Mouse (Mus musculus) induced T-regulatory cell, adult 2 months (primary cell): Measurements from ENCODE around the gene Pycr2.
A peak's percentile ranks its signal among the peaks of the same experiment; 100 is the strongest.
"Not testable (repeated sequence)": the region's sequence is repeated elsewhere in the genome, so short reads cannot be mapped to it uniquely, and the experiment has no call there.

ENCODE experiments used
- DNase-seq: peaks from one replicate; pipeline ENCODE4 v3.0.0-alpha.2; 2012; ENCODE audit warnings: low read depth

Pycr2 gene

DNA sequence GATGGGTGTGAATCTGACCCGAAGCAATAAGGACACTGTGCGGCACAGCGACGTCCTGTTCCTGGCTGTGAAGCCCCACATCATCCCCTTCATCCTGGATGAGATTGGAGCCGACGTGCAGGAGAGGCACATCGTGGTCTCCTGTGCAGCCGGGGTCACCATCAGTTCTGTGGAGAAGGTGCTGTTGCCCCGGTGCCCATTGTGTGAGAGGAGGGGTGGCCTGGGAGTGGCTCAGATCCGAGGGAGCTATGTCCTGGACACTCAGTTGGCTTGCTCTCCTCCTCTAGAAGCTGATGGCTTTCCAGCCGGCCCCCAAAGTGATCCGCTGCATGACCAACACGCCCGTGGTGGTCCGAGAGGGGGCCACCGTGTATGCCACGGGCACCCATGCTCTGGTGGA, 1.8 kb downstream of the Pycr2 start:
- DNase-seq = no peak

DNA sequence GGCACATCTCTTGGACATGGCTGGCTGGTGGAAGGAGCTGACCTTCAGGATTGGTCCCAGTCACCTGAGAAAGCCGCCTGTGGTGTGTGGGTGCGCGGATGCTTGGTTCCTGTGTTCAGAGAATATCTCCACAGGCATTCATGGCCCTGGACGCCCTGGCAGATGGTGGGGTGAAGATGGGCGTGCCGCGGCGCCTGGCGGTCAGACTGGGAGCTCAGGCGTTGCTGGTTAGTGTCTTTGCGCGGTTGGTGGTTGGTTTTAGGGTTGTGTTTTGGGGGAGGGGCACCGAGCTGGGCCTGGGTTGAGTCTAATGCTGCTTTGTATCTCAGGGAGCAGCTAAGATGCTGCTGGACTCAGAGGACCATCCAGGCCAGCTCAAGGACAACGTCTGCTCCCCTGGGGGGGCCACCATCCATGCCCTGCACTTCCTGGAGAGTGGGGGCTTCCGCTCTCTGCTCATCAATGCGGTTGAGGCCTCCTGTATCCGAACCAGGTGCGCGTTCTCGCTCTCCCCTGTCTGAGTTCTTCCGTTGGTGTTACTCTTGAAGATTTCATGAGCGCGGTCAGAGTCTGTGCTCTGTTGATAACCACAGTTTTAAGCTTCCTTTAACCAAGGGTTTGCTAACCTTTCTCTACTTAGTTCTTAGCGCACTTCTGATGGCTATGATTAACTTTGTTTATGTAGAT, 2.5 kb downstream of the Pycr2 start:
- peak; percentile 48 for DNase-seq

DNA sequence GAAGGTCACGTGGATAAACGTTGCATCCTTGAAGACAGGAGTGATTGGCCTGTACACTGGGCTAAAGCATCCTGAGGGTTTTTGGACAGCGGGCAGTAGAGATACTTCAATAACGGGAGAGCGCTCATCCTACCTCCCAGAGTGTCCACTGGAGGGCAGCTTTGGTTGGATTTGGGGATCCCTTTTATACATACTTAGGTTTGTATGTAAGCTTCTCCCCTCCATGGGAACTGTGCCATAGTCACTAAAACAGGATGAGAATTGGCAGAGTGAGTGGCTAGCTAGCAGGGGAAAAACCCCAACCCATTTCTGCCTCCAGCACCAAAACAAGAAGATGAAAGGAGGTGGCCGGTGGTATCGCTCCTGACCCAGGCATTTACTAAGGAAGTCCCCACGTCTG, 7.0 kb downstream of the Pycr2 start:
- peak; percentile 48 for DNase-seq

DNA sequence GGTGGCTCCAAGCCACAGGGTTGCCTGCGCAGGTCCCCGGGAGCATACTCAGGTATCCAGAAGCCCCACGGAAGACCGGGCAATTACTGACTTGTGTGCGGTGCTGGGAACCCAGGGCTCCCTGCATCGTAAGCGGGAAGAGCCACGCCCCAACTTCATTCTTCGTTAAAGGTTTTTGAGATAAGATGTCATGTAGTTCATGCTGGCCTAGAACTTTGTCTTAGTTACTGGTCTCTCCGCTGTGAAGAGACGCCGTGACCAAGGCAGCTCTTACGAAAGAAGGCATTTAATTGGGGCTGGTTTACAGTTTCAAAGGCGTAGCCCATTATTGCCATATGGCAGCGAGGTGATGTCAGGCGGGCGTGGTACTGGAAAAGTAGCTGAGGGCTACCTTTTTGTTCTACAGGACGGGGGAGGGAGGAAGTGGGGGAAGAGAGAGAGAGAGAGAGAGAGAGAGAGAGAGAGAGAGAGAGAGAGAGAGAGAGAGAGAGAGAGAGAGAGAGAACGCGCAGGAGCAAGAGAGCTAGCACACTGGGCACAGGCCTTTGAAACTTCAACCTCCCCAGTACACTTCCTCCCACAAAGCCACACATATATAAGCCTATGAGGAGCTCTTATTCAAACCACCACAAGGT, 7.7 kb downstream of the Pycr2 start:
- DNase-seq = peak; percentile 83

DNA sequence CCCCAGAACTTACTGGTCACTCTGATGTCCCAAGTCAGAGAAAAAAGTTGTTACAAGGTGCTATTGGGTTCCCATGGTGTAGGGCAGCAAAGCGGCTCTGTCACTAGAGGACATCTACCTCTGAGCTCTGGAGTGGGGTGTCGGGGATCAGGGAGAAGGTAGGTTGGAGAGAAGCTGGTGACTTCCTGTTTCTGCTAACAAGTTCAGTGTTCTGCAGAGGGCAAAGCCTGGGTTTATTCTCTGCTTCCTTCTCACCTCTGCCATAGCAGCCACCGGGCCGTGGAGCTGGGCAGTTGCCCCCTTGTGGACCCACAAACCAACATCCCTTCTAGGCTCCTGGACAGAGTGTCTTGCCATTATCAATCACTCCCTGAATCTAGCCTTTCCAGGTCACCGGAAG, 8.7 kb downstream of the Pycr2 start:
- peak; percentile 57 for DNase-seq

DNA sequence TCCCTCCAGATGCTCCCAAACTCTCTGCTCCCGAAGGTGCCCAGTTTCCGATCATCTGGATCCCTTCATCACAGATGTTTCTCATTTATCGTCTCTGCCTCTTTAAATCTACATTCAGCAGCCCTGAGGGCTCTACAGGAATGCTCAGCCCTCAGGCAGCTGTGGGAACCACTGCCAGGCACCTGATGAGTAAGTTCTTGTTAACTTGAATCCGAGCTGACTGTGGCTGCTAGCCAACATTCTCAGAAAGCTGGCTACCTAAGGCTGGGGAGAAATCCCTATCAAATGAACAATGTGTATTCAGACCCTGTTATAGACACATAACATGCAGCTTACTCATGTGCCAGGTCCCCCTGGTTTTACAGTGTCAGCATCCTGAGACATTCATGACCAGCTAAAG, 9.7 kb downstream of the Pycr2 start:
- DNase-seq = no peak

DNA sequence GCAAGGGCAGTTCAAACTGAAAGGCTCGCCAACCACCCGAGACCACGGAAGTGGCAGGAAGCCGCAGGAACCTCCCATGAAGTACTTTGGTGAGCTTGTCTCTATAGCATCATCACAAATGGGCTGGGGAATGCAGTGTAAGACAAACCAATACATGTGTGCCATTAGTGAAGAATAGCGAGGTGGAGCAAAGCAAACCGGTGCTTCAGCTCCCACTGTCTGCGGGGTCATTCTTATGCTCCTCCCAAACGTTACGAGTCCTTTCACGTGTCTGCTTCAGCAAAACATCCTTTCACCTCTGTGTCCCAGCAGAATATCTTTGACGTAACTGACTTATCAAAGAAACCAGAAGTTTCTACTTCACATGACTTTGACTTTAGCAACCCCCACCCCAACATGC, 12.3 kb downstream of the Pycr2 start:
- peak; percentile 85 for DNase-seq

DNA sequence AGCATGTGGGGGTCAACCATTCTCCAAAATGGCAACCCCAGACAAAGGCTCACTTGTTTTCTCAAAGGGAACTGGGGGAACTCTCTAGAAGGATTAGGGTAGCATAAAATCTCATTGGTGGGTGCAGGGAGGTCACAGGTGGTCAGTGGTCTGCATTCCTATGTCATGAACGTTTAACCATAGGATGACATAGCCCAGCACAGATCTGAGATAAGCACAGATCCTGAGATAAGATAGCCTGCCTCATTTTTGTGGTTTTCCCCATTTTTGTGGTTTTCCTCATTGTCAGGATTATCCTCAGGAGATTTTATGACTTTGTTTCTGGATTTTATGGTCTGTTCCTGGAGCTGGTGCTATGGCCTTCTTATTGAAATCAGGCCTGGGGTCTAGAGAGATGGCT, 13.0 kb downstream of the Pycr2 start:
- no peak for DNase-seq

DNA sequence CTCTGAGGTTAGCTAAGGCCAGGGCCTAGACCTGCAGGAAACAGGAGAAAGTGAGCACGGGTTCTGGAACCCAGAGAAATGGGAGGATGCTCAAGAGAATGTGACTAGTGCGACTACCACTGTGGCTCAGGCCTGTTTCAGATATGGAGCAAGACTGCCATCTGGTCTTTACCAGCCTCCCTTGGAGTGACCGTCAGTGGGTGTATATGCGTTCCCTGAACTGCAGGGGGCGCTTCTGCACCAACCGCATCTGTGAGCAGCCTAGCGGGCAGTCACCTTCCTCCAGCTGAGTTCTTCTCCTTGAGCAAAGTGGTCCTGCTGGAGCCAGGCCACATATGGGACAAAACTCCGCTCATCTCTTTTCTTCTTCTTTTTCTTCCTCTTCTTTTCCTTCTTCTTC, 15.6 kb downstream of the Pycr2 start:
- DNase-seq = peak; percentile 61

DNA sequence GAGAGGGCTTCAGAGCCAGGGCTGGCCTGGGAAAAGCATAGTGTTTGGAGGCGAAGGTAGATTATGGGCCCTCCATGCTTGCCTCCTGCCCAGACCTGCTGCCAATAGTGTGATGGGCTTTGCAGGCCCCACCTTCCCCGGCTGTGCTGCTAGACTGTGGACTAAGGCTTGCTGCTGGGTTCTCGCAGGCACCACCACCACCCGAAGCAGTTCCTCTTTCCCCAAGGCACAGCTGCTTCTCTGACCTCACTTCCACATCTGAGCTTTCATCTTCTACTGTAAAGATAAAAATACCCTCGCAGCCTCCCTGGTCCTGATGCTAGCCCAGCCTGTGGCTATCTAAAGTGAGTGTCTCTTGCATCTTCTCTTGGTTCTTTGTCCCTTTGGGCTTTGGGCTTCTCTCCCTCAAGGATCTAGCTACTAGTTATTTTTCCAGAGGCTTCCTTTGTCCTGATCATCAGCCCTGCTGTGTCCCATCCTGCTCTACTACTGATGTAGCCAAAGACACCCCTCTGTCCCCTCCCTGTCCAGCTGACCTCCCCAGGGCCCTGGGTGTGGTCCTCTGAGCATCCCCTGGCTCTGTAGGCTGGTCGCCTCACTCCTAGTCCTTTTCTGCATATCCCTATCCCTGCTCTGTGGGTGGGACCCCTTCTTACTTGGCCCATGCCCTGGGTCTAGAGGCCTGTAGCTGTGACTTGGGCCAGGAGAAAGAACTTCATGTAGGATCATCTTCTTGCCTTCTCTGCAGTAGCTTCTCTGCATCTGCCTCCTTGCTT, 18.4 kb downstream of the Pycr2 start:
- peak; percentile 43 for DNase-seq

DNA sequence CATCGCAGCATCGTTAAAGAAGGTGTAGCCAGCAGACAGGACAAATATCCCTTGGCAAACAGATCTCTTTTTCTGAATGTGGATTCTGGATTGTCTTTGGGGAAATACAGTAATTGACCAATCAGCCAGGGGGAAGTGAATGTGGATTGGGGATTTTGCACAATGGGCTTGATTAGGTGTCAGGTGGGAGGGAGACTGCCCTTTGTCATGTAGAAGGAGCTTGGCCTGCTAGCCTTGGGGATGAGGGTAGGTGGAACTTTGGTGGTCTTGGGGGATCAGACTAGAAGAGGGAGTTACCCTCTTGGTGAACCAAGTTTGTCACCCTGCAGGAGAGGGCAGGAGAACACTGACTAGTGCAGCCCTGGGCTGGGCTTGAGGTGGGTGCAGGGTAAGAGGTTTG, 20.6 kb downstream of the Pycr2 start:
- no peak for DNase-seq

DNA sequence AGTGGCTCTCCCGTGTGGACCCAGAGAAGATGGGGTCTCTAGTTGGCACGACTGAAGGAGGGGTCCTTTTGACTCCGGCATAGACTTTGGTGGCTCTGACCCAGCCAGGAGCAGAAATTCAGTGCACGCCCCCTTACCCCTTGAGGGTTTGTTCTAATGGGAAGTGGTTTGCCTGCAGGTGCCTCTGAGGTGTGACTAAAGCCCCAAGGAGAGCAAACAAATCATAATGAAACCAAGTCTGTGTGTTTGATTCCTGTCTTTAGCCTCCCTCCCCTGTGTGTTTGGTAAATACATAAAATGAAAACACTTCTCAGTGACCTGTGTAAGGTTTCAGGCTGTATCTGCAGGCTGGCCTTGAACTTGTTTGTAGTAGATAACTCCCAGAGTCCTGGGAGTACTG, 22.2 kb downstream of the Pycr2 start:
- DNase-seq = peak; percentile 76

DNA sequence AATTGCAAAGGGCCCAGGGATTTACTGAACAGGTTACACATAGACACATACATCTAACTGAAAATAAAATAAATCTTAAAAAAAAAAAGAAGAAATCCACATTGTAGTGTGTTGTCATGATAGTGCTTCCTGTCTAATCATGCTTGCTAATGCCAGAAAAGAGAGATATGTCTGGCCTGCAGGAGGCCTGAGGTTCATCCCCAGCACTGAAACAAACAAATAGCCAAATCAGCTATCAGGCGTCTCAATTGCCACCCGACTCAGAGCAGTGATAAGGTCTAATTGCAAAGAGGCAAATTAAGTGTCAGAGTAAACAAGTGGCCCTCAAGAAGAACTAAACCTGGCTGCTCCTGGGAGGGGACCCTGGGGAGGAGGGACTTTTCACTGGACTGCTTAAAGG, 25.5 kb downstream of the Pycr2 start:
- no peak for DNase-seq

DNA sequence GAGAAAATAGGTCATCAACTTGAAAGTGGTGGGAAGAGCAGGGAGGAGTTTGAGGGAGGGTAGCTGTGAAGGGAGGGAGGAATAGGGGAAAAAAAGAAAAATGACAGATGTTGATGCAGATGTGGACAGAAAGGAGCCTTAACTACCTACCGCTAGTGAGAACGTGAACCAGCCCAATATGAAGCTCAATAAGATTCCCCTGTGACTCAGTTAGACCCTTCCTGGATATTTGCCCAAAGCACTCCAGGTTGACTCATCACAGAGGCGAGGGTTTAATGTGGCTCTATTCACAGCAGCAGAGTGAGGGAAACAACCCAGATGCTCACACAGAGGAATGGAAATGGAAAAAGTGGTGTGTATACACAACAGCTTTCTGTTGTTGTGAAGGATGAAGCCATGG, 27.0 kb downstream of the Pycr2 start:
- DNase-seq = no peak

DNA sequence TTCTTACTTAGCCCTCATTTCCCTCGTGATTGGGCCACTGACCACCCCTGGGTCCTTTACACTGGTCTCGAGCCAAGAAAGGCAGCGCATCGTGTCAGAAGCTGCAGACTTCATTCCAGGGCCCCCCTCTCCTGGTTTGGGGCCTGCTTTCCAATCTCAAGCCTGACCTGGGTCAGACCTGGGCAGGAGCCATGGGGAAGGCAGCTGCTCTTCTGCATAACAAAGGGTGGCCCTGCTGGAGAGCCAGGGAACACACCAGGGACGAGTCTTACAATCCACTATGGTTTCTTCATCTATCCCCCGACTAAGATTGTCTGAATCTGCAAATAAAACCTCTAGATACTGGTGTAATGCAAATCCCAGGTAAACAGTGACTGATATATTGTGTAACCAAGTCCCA, 29.6 kb downstream of the Pycr2 start:
- DNase-seq = no peak

DNA sequence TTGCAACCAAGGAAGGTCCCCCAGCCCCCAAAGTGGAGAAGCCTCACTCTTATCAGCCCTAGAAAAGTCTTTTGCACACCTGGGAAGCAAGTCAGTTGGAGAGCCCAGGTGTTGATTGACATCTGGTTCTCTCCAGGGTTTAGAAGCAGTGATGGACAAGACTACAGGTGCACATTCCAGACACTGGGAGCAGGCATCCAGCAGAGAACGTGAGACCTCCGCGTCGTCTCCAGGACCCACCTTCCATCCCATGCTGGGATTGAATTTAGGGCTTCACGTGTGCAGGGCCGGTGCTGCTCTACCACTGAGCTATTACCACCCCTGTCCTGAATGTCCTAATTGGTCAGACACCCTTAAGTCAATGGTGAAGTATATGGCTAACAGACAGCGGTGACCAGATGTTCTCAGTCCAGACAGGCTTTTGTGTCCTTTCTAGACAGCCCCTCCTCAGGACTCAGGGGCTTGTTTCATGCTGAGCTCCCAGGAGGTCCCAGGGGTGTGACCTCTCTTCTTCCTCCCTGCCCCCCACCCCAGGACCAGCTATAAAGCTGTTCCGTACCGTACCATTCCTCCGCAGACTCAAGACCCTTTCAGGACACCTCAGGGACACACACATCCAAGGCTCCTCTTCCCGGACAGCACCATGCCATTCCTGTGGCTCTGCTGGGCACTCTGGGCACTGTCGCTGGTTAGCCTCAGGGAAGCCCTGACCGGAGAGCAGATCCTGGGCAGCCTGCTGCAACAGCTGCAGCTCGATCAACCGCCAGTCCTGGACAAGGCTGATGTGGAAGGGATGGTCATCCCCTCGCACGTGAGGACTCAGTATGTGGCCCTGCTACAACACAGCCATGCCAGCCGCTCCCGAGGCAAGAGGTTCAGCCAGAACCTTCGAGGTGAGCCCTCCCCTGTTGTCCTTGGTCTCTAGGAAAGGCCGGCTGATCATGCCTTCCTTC, 30.6 kb downstream of the Pycr2 start, which contains the start of gene Lefty1:
Gene Lefty1 (plus strand): TSS at position 556 of the 953 bp plus-strand sequence.
- no peak for DNase-seq

DNA sequence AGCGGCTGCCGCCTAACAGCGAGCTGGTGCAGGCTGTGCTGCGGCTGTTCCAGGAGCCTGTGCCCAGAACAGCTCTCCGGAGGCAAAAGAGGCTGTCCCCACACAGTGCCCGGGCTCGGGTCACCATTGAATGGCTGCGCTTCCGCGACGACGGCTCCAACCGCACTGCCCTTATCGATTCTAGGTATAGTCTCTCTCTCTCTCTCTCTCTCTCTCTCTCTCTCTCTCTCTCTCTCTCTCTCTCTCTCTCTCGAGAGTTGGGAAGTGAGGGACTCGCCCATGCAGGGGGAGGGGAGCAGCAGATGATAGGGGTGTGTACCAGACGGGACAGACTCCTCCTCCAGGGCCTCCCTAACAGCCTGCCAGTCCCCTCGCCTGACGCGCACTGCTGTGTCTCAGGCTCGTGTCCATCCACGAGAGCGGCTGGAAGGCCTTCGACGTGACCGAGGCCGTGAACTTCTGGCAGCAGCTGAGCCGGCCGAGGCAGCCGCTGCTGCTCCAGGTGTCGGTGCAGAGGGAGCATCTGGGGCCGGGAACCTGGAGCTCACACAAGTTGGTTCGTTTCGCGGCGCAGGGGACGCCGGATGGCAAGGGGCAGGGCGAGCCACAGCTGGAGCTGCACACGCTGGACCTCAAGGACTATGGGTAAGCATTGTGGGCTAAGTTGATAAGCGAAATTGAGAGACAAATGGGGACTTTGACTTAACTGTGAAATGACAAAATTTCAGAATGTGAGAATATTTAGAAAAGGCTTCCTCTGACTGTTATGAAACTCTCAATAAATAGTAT, 32.7 kb downstream of the Pycr2 start:
- DNase-seq = peak; percentile 60

DNA sequence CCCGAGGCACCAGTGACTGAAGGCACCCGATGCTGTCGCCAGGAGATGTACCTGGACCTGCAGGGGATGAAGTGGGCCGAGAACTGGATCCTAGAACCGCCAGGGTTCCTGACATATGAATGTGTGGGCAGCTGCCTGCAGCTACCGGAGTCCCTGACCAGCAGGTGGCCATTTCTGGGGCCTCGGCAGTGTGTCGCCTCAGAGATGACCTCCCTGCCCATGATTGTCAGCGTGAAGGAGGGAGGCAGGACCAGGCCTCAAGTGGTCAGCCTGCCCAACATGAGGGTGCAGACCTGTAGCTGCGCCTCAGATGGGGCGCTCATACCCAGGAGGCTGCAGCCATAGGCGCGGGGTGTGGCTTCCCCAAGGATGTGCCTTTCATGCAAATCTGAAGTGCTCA, 33.5 kb downstream of the Pycr2 start:
- not testable (repeated sequence) for DNase-seq

DNA sequence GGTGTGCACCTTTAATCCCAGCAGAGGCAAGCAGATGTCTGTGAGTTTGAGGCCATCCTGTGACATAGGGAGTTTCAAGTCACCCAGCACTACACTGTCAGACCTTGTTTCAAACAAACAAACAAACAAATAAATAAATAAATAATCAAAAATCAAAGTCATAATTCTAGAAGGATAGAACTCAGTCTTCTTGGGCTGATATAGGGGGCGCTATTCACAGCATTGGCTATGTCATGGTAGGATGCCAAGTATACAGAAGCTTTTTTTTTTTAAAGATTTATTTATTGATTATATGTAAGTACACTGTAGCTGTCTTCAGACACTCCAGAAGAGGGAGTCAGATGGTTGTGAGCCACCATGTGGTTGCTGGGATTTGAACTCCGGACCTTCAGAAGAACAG, 34.7 kb downstream of the Pycr2 start:
- DNase-seq = peak; percentile 52

DNA sequence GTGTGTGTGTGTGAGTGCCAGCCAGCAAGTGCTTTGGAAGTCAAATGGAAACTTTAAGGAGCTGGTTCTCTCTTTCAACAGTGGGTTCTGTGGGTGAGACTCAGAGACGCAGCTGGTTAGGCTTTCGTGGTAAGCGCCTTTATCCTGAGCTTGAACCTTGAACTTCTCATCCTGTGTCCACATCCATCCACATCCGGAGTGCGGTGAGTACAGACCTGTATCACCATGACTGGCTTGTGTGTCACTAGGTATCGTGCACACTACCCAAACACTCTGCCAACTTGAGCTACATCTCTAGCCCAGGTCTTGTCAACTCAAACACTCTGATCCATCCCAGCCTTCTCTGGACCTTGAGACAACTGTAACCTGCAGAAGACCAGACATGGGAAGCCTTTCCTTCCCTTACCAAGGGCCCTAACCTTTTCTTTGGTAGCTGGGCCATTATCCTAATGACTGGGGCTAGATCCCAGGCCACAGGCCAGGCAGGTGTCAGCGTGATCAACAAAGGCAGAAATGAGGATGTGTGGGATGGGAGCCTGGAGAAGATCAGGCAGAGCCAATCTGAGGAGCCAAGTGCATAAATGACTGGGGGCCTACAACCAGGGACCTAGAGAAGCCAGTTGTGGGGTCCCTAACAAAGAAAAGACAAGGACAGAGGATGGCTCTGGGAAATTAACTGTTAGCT, 36.8 kb downstream of the Pycr2 start:
- peak; percentile 64 for DNase-seq

DNA sequence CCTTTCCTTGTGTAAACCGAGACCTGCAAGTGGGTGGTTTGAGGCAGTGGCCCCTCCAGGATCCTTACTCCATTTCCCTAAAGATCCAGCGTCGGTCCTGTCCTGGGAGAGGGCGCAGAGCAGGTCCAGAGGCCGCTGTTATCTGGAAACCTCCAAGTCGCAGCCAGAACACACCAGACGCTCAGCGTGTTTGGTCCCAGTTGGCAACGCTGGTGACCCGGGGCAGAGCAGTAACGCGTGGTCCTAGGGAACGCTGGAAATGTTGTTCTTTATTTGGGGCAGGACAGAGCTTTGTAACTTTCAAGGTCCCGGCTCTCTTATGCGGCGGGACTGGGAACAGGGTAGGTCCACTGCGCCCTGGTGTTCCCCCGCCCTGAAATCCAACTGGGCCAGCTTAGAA, 37.6 kb downstream of the Pycr2 start:
- no peak for DNase-seq
